Mouse (Mus musculus) kidney, postnatal 36 days (tissue): ENCODE measurements around the gene Lrp5.

ENCODE experiments used
- DNase-seq, 2 experiments: peaks; one replicate each; pipeline ENCODE4 v3.0.0; 2021 to 2022; ENCODE audit warnings: mixed read lengths in 2 of 2

The Lrp5 gene

GRCm38 (mm10) chr19:3610886-3611285 is 75.5 kb downstream of the Lrp5 start:
- DNase-seq = peak; percentile 35 to 67

GRCm38 (mm10) chr19:3609826-3610225 is 76.5 kb downstream of the Lrp5 start:
- DNase-seq = peak; percentile 7 to 51

DNA sequence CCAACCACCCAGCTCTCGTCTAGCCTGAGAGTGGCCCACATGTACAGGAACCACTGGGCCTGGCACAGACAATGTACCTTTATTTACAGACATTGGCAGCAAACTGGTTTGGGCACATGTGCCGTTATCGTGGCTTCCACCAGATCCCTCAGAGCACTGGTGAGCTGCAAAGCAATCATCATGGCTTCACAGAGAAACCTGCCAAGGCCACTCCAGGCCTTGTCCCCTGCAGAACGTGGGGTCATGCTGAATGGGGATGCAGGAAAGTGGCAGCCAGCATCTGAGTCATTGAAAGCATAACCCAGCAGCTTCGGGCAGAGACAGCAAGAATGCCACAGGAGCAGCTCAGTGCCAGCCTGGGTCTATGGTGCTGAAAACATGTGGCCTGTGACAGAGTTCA is 92.0 kb downstream of the Lrp5 start:
- no peak for DNase-seq

DNA sequence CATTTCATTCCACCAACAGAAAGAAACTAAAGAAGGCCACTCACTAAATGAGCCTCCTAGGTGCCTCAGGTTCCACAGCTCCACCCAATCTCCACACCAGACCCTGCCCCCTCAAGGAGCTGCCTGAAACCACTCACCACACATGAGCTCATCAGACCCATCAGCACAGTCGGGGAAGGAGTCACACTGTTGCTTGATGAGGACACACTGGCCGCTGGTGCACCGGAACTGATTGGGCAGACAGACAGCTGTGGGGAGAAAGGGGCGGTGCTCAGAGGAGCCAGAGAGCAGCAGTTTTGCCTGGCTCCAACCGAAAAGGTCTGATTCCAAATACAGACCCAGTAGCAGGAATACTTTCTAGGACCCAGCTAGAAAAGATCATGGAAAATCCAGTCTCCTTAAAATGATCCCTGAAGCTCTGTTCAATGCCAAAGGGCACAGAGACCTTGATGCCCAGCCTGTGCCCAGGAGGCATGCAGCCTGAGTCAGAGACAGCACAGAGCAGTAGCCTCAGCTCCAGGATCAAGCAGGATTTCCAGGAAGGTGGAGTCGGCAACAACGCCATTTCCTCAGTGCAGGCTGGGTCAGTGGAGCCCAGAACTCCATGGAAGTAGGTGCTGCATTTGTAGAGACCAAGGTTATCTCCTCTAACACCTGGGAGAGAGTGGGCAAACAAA is 92.8 kb downstream of the Lrp5 start:
- no peak for DNase-seq

DNA sequence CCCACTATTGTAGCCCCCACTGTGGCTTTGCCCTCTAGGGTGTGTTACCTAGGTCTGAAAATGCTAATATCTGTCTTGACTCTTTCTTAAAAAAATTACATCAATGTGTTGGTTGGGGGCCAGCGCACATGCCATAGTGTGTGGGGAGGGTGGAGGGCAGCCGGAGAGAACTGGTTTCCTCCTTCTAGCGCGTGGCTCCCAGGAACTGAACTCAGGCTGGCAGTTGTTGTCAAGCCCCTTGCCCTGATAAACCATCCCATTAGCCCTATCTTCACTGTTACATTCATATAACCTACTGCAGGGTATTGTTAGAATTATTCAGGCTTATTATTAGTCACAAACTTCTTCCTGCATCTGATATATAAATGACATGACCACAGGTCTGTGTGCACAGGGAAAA is 96.4 kb downstream of the Lrp5 start:
- no peak for DNase-seq

GRCm38 (mm10) chr19:3589547-3589946 is 96.8 kb downstream of the Lrp5 start:
- no peak for DNase-seq

GRCm38 (mm10) chr19:3587729-3588128 is 98.6 kb downstream of the Lrp5 start:
- DNase-seq = peak in 1 of 2 experiments; percentile 70

GRCm38 (mm10) chr19:3586540-3586939 is 99.8 kb downstream of the Lrp5 start:
- DNase-seq = peak; percentile 52 to 80

DNA sequence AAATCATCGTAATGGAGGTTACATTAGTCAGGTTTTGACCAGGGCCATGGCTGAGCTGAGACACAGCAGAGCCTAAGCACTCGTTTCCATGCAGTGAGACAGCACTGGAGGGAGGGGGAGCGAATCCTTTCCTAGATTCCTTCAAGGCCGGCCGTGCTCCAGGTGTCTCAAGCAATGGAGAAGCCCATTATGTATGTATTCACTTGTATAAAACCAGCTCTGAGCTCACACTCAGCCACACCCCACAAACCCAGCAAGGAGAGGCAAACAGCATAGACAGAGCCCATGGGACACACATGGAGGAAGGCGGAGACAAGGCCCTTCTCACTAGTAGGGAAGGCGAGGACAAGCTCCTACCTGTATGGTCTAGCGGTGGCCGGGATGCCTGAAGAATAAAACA is 100.3 kb downstream of the Lrp5 start:
- no peak for DNase-seq

- peak; percentile 48 to 75 for DNase-seq
Measured at GRCm38 (mm10) chr19:3581326-3581725, 105.0 kb downstream of the Lrp5 start.

DNA sequence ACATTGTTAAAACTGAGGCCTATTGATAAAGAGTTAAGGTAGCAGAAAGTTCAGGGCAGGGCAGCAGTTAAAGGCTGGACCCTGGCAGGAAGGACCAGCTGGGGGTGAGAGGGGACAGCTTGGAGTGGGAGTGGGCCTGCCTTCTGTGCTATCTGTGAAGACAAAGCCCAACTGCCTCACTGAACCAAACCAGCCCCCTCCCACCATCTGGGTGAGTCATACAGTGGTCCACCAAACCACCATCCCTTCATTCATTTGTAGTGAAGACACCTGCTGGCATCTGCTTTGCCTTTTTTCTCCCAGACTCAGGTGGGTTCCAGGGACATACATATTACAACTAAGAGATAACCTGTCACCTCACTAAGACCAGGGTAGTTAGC is 108.5 kb downstream of the Lrp5 start:
- DNase-seq = no peak

GRCm38 (mm10) chr19:3577265-3577910 is 109.0 kb downstream of the Lrp5 start:
- DNase-seq = no peak

DNA sequence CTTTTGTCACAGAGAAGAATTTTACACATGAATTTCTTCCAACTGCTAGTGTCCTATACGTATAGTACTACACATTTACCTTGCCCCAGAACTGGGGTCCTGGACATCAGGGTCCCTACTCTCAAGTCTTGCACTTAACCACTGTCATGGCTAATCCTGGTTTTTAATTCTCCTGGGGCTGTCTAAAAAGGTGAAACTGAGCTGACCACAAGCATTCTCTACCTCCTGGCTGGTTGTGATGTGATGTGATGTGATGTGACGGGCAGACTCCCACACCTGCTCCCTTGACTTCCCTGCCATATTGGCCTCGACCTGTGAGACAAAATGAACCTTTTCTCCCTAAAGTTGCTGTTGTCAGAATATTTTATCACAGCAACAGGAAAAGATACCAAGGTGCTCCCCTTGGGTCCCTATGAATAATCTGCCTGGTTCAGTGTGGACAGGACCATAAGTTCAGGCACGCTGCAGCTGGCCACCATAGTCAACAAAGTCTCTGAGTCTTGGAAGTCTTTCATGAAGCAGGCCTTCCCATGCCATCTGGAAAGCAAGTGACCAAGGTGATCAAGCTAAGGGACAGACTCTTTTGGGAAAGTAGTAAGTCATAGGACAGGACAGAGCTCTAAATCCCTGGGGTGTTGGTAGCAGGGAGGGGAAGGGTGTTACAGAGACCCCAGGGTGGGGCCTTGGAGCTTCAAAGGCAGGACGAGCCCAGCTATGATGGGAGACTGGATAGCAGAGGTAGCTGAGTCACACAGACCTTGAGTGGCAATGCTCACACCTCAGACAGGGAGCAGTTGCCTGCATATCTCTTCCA is 109.7 kb downstream of the Lrp5 start:
- DNase-seq = no peak

- DNase-seq = peak; percentile 99
Measured at GRCm38 (mm10) chr19:3575632-3576384, 110.6 kb downstream of the Lrp5 start, which contains the start of gene Ppp6r3. Gene Ppp6r3, minus strand, starts transcription at chr19:3575749.

GRCm38 (mm10) chr19:3575276-3575631 is 111.1 kb downstream of the Lrp5 start:
- peak; percentile 93 to 96 for DNase-seq

- peak; percentile 21 to 37 for DNase-seq
Measured at GRCm38 (mm10) chr19:3574593-3575094, 111.7 kb downstream of the Lrp5 start.

- DNase-seq = peak in 1 of 2 experiments; percentile 53
Measured at GRCm38 (mm10) chr19:3564309-3564708, 122.1 kb downstream of the Lrp5 start.

- no peak for DNase-seq
Measured at GRCm38 (mm10) chr19:3562752-3563151, 123.6 kb downstream of the Lrp5 start.

DNA sequence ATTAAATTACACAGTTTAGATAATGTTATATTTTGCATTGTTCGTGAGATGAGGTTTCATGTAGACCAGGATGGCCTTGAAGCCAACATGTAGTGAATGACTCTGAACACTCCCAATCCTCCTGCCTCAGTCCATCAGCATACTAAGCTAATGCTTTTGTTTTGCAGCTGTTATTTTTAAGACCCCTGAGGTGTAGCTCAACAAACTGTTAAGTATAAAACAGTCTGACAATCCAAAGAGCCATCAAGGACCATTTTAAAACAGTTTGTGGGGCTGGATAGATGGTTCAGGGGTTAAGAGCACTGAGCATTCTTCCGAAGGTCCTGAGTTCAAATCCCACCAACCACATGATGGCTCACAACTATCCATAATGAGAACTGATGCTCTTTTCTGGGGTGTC is 124.1 kb downstream of the Lrp5 start:
- DNase-seq = no peak

GRCm38 (mm10) chr19:3556169-3556827 is 130.1 kb downstream of the Lrp5 start:
- no peak for DNase-seq

GRCm38 (mm10) chr19:3554785-3555184 is 131.6 kb downstream of the Lrp5 start:
- no peak for DNase-seq

- DNase-seq = peak; percentile 65 to 86
Measured at GRCm38 (mm10) chr19:3551573-3552159, 134.7 kb downstream of the Lrp5 start.
